Mouse (Mus musculus) C2C12 (cell line): ENCODE measurements around the gene Rassf3. TPM values are rescaled to one million over a fixed set of nuclear protein-coding genes. Genes with fewer than 3 reads are reported as not detected.

Experiments used
- H3K27me3 ChIP-seq: one replicate; pipeline ENCODE4 v1.6.1; 2011; ENCODE audit not compliant: control insufficient read depth, insufficient read depth, insufficient read length
- H3K36me3 ChIP-seq: one replicate; pipeline ENCODE4 v1.6.1; 2011; ENCODE audit not compliant: control insufficient read depth, insufficient read depth
- H3K4me3 ChIP-seq: one replicate; pipeline ENCODE4 v1.5.1; 2011; ENCODE audit warnings: mild to moderate bottlenecking, control low read depth; ENCODE audit not compliant: poor library complexity, insufficient read depth, severe bottlenecking
- H3K79me2 ChIP-seq: one replicate; pipeline ENCODE4 v1.6.1; 2011; ENCODE audit not compliant: control insufficient read depth, insufficient read depth
- H3K79me3 ChIP-seq: one replicate; pipeline ENCODE4 v1.6.1; 2011; ENCODE audit warnings: low read depth, control low read depth
- H3ac ChIP-seq: one replicate; pipeline ENCODE3; 2011; ENCODE audit warnings: low read depth; ENCODE audit not compliant: control insufficient read depth, insufficient read length
- CEBPB ChIP-seq: IDR thresholded peaks from one replicate; pipeline ENCODE4 v1.6.1; 2011; ENCODE audit warnings: low read depth, mild to moderate bottlenecking, control low read depth, moderate library complexity
- CTCF ChIP-seq: IDR thresholded peaks from one replicate; pipeline ENCODE4 v1.5.1; 2011; ENCODE audit not compliant: control insufficient read depth, insufficient read depth, insufficient read length
- FOSL1 ChIP-seq: IDR thresholded peaks from one replicate; pipeline ENCODE4 v1.8.0; 2011; ENCODE audit warnings: mild to moderate bottlenecking, low read length; ENCODE audit not compliant: poor library complexity, insufficient read depth, severe bottlenecking
- MAX ChIP-seq: IDR thresholded peaks from one replicate; pipeline ENCODE4 v1.6.1; 2011; ENCODE audit warnings: mild to moderate bottlenecking, control low read depth
- MYOD1 ChIP-seq: IDR thresholded peaks from one replicate; pipeline ENCODE4 v1.6.1; 2011; ENCODE audit warnings: low read depth; ENCODE audit not compliant: control insufficient read depth, insufficient read length
- MYOG ChIP-seq: IDR thresholded peaks from one replicate; pipeline ENCODE4 v1.6.1; 2011; ENCODE audit not compliant: control insufficient read depth, insufficient read length; ENCODE audit errors: extremely low read depth
- USF1 ChIP-seq: IDR thresholded peaks from one replicate; pipeline ENCODE4 v1.6.1; 2011; ENCODE audit warnings: low read depth, mild to moderate bottlenecking, control low read depth, moderate library complexity
- polyA plus RNA-seq: library from polyadenylated mRNA; unstranded; fragments of >200 nt; fragmentation: generic; extraction: Trizol; gene quantifications from one replicate; pipeline ENCODE4 v1.2.1, GENCODE M21; 2012; ENCODE audit warnings: missing spikeins

Rassf3 gene
- polyA plus RNA-seq, 1 experiment, result 8.9 TPM

DNA sequence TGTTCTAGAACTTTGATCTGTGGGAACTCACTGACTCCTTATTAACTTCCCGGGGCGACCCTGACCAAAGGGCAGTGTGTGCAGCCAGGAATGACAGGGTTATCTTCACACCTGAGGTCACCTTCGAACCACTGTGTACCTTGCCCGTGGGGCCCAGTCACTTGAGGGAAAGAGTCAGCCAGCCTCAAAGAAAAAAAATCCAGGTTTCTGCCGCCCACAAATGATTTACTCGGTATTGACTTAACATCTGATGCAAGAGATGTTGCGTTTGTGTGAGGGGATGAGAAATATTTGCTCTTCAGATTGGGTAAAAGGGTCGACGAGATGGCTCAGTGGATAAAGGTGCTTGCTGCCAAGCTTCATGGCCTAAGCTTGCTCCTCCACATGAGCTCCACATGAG, 10.2 kb upstream of the Rassf3 start:
- no peak for TF ChIP-seq MAX
- no peak for TF ChIP-seq MYOG
- TF ChIP-seq USF1, result no peak
- TF ChIP-seq FOSL1, result no peak
- TF ChIP-seq CTCF, result no peak
- TF ChIP-seq MYOD1, result no peak
- TF ChIP-seq CEBPB, result no peak
- no peaks in the 10 kb centered on the region for H3K79me2 ChIP-seq

DNA sequence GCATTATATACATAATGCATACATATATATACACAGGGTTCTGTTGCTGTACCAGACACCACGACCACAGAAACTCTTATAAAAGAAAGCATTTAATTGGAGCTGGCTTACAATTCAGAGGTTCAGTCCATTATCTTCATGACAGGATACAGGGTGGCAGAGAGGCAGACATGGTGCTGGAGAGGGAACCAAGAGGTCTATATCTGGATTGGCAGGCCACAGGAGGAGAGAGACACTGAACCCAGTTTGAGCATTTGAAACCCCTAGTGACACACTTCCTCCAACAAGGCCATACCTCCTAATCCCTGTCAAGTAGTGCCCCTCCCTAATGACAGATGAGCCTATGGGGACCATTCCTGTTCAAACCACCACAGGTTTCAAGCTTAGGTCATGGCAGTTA, 7.2 kb upstream of the Rassf3 start:
- Histone ChIP-seq H3ac (no peak overlapping the region), H3K36me3 (no peaks in the 10 kb centered on the region), H3K79me3 (no peaks in the 10 kb centered on the region), H3K4me3 (no peak overlapping the region), H3K79me2 (no peaks in the 10 kb centered on the region), H3K27me3 (no peaks in the 10 kb centered on the region)
- TF ChIP-seq MYOD1 (no peak), MAX (no peak), MYOG (no peak), CTCF (no peak), FOSL1 (no peak), USF1 (no peak), CEBPB (no peak)

More for the DNA sequence above, 10.2 kb upstream of the Rassf3 start:
- Histone ChIP-seq H3ac (no peak overlapping the region), H3K79me3 (no peaks in the 10 kb centered on the region), H3K4me3 (no peak overlapping the region), H3K27me3 (no peaks in the 10 kb centered on the region), H3K36me3 (no peaks in the 10 kb centered on the region)

DNA sequence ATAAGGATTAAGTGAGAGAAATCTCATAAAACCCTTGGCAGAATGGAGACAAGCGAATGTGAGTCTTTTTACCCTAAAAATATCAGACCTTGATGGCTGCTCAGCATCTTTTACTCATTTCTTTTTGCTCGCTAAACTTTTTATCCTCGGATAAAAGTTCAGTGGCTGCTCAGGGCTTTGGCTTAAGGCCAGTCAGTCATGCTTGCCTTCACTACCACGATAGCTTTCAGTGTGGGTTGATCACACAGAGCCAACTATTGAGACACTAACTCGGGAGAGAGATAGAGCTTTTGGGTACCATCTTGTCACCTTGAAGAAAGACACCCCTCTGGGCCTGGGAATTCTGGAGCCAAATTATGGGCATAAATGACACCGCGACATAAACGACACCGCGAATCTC, 5.0 kb upstream of the Rassf3 start:
- TF ChIP-seq USF1, result no peak
- no peak for TF ChIP-seq CEBPB
- TF ChIP-seq CTCF, result no peak
- TF ChIP-seq MAX, result no peak
- TF ChIP-seq MYOD1, result no peak
- no peak for TF ChIP-seq MYOG
- no peak for TF ChIP-seq FOSL1
- H3K36me3 ChIP-seq, result no peaks in the 10 kb centered on the region
- no peak overlapping the region for H3ac ChIP-seq
- no peak overlapping the region for H3K4me3 ChIP-seq
- H3K27me3 ChIP-seq, result no peaks in the 10 kb centered on the region
- H3K79me2 ChIP-seq, result no peaks in the 10 kb centered on the region
- no peaks in the 10 kb centered on the region for H3K79me3 ChIP-seq

DNA sequence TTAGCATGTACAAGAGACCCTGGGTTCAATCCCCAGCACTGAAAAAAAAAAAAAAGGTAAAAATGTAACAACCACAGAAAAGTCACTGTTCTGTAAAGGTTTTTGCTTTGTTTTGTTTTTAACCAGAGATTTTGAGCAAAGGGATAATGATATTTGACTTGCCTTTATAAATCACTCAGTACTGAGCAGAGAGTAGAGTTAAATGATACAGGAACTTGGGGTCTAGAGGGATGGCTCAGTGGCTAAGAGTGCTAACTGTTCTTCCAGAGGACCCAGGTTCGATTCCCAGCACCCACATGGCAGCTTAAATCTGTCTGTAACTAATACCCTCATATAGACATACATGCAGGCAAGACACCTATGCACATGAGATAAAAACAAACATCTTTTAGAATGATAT, 3.8 kb upstream of the Rassf3 start:
- Histone ChIP-seq H3K4me3 (no peak overlapping the region), H3K36me3 (no peaks in the 10 kb centered on the region), H3K27me3 (no peaks in the 10 kb centered on the region), H3ac (no peak overlapping the region), H3K79me2 (peaks cover 3% of the 10 kb centered on the region), H3K79me3 (no peaks in the 10 kb centered on the region)
- no peak for TF ChIP-seq FOSL1
- no peak for TF ChIP-seq CEBPB
- TF ChIP-seq MYOG, result no peak
- TF ChIP-seq USF1, result no peak
- TF ChIP-seq CTCF, result no peak
- no peak for TF ChIP-seq MAX
- no peak for TF ChIP-seq MYOD1

DNA sequence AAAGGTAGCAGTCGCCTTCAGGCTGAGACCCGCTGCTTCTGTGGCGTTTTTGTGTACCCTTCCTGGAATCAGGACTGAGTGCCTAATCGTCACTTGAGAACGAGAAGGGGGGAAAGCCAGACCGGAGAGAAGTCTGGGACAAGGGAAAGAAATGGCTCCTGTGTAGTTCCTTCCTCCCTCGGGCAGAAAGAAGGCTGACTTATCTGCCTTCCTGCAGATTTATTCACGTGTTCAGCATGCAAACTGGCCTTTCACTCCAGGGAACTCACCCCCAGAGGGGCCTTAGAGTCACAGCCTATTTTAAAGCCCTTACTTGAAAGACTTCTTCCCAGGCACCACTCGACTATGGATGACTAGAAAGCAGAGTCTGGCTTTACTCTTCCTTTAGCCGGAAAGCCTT, 1.3 kb upstream of the Rassf3 start:
- no peaks in the 10 kb centered on the region for H3K27me3 ChIP-seq
- H3ac ChIP-seq, result no peak overlapping the region
- peaks cover 21% of the 10 kb centered on the region for H3K79me2 ChIP-seq
- no peaks in the 10 kb centered on the region for H3K36me3 ChIP-seq
- TF ChIP-seq CTCF (no peak), MAX (no peak), MYOD1 (no peak), MYOG (no peak), FOSL1 (no peak), USF1 (no peak), CEBPB (no peak)
- H3K4me3 ChIP-seq, result no peak overlapping the region
- peaks cover 5% of the 10 kb centered on the region for H3K79me3 ChIP-seq

DNA sequence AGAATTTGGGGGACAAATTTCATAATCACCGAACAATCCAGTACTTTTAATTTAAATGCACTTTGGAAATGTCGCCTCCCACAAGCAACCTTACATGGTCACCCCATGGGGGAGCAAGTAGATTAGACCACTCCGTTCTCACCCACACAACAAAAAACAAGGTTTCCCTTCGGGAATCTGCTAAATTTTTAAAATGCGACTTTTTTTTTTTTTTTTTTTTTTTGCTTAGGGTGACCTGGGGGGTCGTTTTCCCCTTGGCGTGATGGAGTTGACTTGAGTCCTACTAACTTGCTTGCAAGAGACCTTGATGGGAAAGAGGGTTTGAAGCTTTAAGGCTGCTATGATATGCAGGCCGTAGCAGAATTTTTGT, 806 bp upstream of the Rassf3 start:
- TF ChIP-seq CEBPB, result no peak
- TF ChIP-seq MAX, result no peak
- no peak for TF ChIP-seq CTCF
- TF ChIP-seq MYOG, result no peak
- no peak for TF ChIP-seq FOSL1
- TF ChIP-seq USF1, result no peak
- TF ChIP-seq MYOD1, result no peak
- Histone ChIP-seq H3K36me3 (no peaks in the 10 kb centered on the region), H3ac (no peak overlapping the region), H3K79me2 (peaks cover 21% of the 10 kb centered on the region), H3K27me3 (no peaks in the 10 kb centered on the region), H3K79me3 (peaks cover 7% of the 10 kb centered on the region), H3K4me3 (peak overlapping the region; percentile 11)
